Mouse (Mus musculus) kidney, adult 2 months (tissue): ENCODE data around the gene Pitpna.

ENCODE experiments used
- CTCF ChIP-seq: fragments of 200-500 bp; conservative IDR thresholded peaks from 2 replicates; pipeline ENCODE4 v1.5.1; 2011; ENCODE audit warnings: low read depth, mild to moderate bottlenecking, control low read depth, low read length, moderate library complexity, mixed read lengths; ENCODE audit not compliant: insufficient read depth, insufficient read length
- POLR2A ChIP-seq: fragments of 200-500 bp; IDR thresholded peaks from one replicate; pipeline ENCODE4 v1.6.1; 2011; ENCODE audit warnings: low read depth, low read length, control low read depth

GRCm38 (mm10) chr11:75595816-75596215 lies 7.9 kb downstream of the Pitpna start:
- TF ChIP-seq CTCF (no peak), POLR2A (no peak)
